Mouse (Mus musculus) gastrocnemius, adult 2 months (tissue): ENCODE data around the gene Pdcd2l. TPM values are rescaled to one million over a fixed set of nuclear protein-coding genes. Genes with fewer than 3 reads are reported as not detected.
A peak's percentile ranks its signal among the peaks of the same experiment; 100 is the strongest.

Source experiments
- DNase-seq: peaks from one replicate; pipeline ENCODE4 v3.0.0; 2022
- H3K27ac ChIP-seq: fragments of 200-600 bp; 2 replicates; pipeline ENCODE4 v1.8.1; 2022; ENCODE audit warnings: mild to moderate bottlenecking
- H3K4me3 ChIP-seq: fragments of 200-600 bp; 2 replicates; pipeline ENCODE4 v1.8.1; 2022; ENCODE audit warnings: mild to moderate bottlenecking, moderate library complexity
- CTCF ChIP-seq: fragments of 200-600 bp; IDR thresholded peaks from 2 replicates; pipeline ENCODE4 v1.8.1; 2022; ENCODE audit warnings: antibody characterized with exemption, mild to moderate bottlenecking, moderate library complexity
- intact Hi-C: fragments of 180-260 bp; cut with DNase I; formaldehyde crosslinking; loops from one replicate; pipeline ENCODE4 v1.15.1; 2025
- long read RNA-seq, 2 experiments: library from polyadenylated mRNA; stranded (forward); transcript quantifications; one replicate each; pipeline ENCODE4 v2.0.0; 2021
- total RNA-seq, 2 experiments: library from RNA; stranded (reverse); gene quantifications; 2 replicates each; pipeline ENCODE4 v1.2.3; 2021

Pdcd2l gene
- total RNA-seq: 10 to 100 TPM; 13.8 to 19.2 TPM
- long read RNA-seq, experiment 1, transcript Pdcd2l-201 (7 exons, 1,295 nt): major isoform, 11 of 22 reads
- long read RNA-seq, experiment 1, partial matches to known transcripts: 7 of 22 reads
- long read RNA-seq, experiment 1, other reads (novel, unspliced or antisense): 4 of 22 reads
- long read RNA-seq, experiment 2, transcript Pdcd2l-201 (7 exons, 1,295 nt): major isoform, 14 of 28 reads
- long read RNA-seq, experiment 2, partial matches to known transcripts: 10 of 28 reads
- long read RNA-seq, experiment 2, other reads (novel, unspliced or antisense): 2 of 28 reads

GRCm38 (mm10) chr7:34196132-34197128 lies at the start of gene Pdcd2l:
TSS of gene Pdcd2l (minus strand) at chr7:34196661.
- intact Hi-C loops: loop anchor here (2.0 to 10.0 kb wide), 3 partner anchors 32 to 212 kb away; partner anchors contain the start of gene Wtip
- peak; percentile 95 for DNase-seq
- TF ChIP-seq CTCF: no peak
- H3K4me3 ChIP-seq: peak within 1 kb of the TSS; percentile 95
- H3K27ac ChIP-seq: peak within 1 kb of the TSS; percentile 89

GRCm38 (mm10) chr7:34242176-34242575 lies 45.7 kb upstream of the Pdcd2l start:
- DNase-seq: peak; percentile 38
- intact Hi-C loops: no loop called here
- Histone ChIP-seq H3K27ac (no peak overlapping the region), H3K4me3 (no peak overlapping the region)
- TF ChIP-seq CTCF: no peak

- intact Hi-C loops: no loop called here
- H3K27ac ChIP-seq: no peak overlapping the region
- no peak for DNase-seq
- H3K4me3 ChIP-seq: no peak overlapping the region
- TF ChIP-seq CTCF: no peak
Measured at GRCm38 (mm10) chr7:34238086-34238485, 41.6 kb upstream of the Pdcd2l start.

GRCm38 (mm10) chr7:34235602-34236001 lies 39.1 kb upstream of the Pdcd2l start:
- no peak overlapping the region for H3K4me3 ChIP-seq
- H3K27ac ChIP-seq: no peak overlapping the region
- DNase-seq: no peak
- TF ChIP-seq CTCF: no peak
- intact Hi-C loops: no loop called here

- no peak for TF ChIP-seq CTCF
- H3K4me3 ChIP-seq: peak overlapping the region; percentile 66
- no peak for DNase-seq
- intact Hi-C loops: no loop called here
- H3K27ac ChIP-seq: peak overlapping the region; percentile 98
Measured at GRCm38 (mm10) chr7:34234610-34235561, 38.4 kb upstream of the Pdcd2l start.

- Histone ChIP-seq H3K27ac (peak overlapping the region; percentile 98), H3K4me3 (peak overlapping the region; percentile 66)
- DNase-seq: peak; percentile 99
- intact Hi-C loops: no loop called here
- TF ChIP-seq CTCF: no peak
Measured at GRCm38 (mm10) chr7:34233909-34234609, 37.6 kb upstream of the Pdcd2l start.

GRCm38 (mm10) chr7:34232785-34233725 lies 36.6 kb upstream of the Pdcd2l start:
- DNase-seq: no peak
- Histone ChIP-seq H3K4me3 (peak overlapping the region; percentile 66), H3K27ac (peak overlapping the region; percentile 98)
- intact Hi-C loops: no loop called here
- TF ChIP-seq CTCF: no peak

GRCm38 (mm10) chr7:34230116-34230515 lies 33.7 kb upstream of the Pdcd2l start, which contains the start of gene Gpi1:
TSS of gene Gpi1 (minus strand) at chr7:34230336.
- intact Hi-C loops: no loop called here

GRCm38 (mm10) chr7:34229691-34230111 lies 33.2 kb upstream of the Pdcd2l start:
- DNase-seq: peak; percentile 71
- TF ChIP-seq CTCF: no peak
- Histone ChIP-seq H3K4me3 (peak overlapping the region; percentile 92), H3K27ac (peak overlapping the region; percentile 99)
- intact Hi-C loops: loop anchor here (2.0 kb wide), 1 partner anchor 33 kb away; the partner anchor contains the start of gene Pdcd2l

More at GRCm38 (mm10) chr7:34230116-34230515, 33.7 kb upstream of the Pdcd2l start, which contains the start of gene Gpi1:
- peak; percentile 46 for TF ChIP-seq CTCF
- H3K4me3 ChIP-seq: peak within 1 kb of the TSS; percentile 92
- DNase-seq: peak; percentile 92
- peak within 1 kb of the TSS; percentile 99 for H3K27ac ChIP-seq

GRCm38 (mm10) chr7:34229153-34229552 lies 32.7 kb upstream of the Pdcd2l start:
- Histone ChIP-seq H3K4me3 (peak overlapping the region; percentile 92), H3K27ac (peak overlapping the region; percentile 99)
- no peak for TF ChIP-seq CTCF
- peak; percentile 26 for DNase-seq
- intact Hi-C loops: loop anchor here (2.0 kb wide), 1 partner anchor 32 kb away; the partner anchor contains the start of gene Pdcd2l
